Mouse (Mus musculus): ENCODE measurements around the gene Men1. TPM values are rescaled to one million over a fixed set of nuclear protein-coding genes. Genes with fewer than 3 reads are reported as not detected.

The Men1 gene
- polyA plus RNA-seq, 1 experiment from 2014 or later = 76.9 TPM

GRCm38 (mm10) chr19:6370175-6370574, 35.4 kb downstream of the Men1 start:
- Histone ChIP-seq H3K27me3 (ENCODE audit: control insufficient read depth, insufficient read depth, low read depth, low read length) (no peaks in the 10 kb centered on the region), H3K4me1 (replicated peaks; ENCODE audit: control insufficient read depth, insufficient read depth, low read length) (peaks cover 5% of the 10 kb centered on the region), H3K9me3 (ENCODE audit: control insufficient read depth, low read length) (no peaks in the 10 kb centered on the region), H3K4me2 (ENCODE audit: low read depth, low read length) (no peak overlapping the region), H3K4me3 (ENCODE audit: low read length) (no peak overlapping the region), H3K36me3 (ENCODE audit: control insufficient read depth, insufficient read depth, low read length) (peaks cover 62% of the 10 kb centered on the region), H3K9ac (ENCODE audit: low read length) (no peak overlapping the region), H3K27ac (ENCODE audit: low read length) (no peak overlapping the region)
- ATAC-seq (ENCODE audit: low read depth) = no peak
- WGBS = 79% methylated on average over 2 of the region's 2 CpGs

GRCm38 (mm10) chr19:6372433-6372832, 37.7 kb downstream of the Men1 start:
- WGBS = 73% methylated on average over 3 of the region's 3 CpGs
- ATAC-seq (ENCODE audit: low read depth) = no peak
- Histone ChIP-seq H3K4me2 (ENCODE audit: low read depth, low read length) (no peak overlapping the region), H3K4me3 (ENCODE audit: low read length) (no peak overlapping the region), H3K27ac (ENCODE audit: low read length) (no peak overlapping the region), H3K27me3 (ENCODE audit: control insufficient read depth, insufficient read depth, low read depth, low read length) (no peaks in the 10 kb centered on the region), H3K9ac (ENCODE audit: low read length) (no peak overlapping the region), H3K4me1 (replicated peaks; ENCODE audit: control insufficient read depth, insufficient read depth, low read length) (no peaks in the 10 kb centered on the region), H3K9me3 (ENCODE audit: control insufficient read depth, low read length) (no peaks in the 10 kb centered on the region), H3K36me3 (ENCODE audit: control insufficient read depth, insufficient read depth, low read length) (peaks cover 66% of the 10 kb centered on the region)

GRCm38 (mm10) chr19:6373539-6374400, 39.0 kb downstream of the Men1 start:
- Histone ChIP-seq H3K4me3 (ENCODE audit: low read length) (no peak overlapping the region), H3K4me2 (ENCODE audit: low read depth, low read length) (no peak overlapping the region), H3K4me1 (replicated peaks; ENCODE audit: control insufficient read depth, insufficient read depth, low read length) (no peaks in the 10 kb centered on the region), H3K27me3 (ENCODE audit: control insufficient read depth, insufficient read depth, low read depth, low read length) (no peaks in the 10 kb centered on the region), H3K36me3 (ENCODE audit: control insufficient read depth, insufficient read depth, low read length) (peaks cover 75% of the 10 kb centered on the region), H3K9ac (ENCODE audit: low read length) (no peak overlapping the region), H3K27ac (ENCODE audit: low read length) (no peak overlapping the region), H3K9me3 (ENCODE audit: control insufficient read depth, low read length) (no peaks in the 10 kb centered on the region)
- WGBS = 61% methylated on average over 12 of the region's 12 CpGs
- peak; percentile 32; the same call in 1 of the 2 replicates for ATAC-seq (ENCODE audit: low read depth)

GRCm38 (mm10) chr19:6374571-6374970, 39.8 kb downstream of the Men1 start:
- H3K9ac ChIP-seq (ENCODE audit: low read length) = no peak overlapping the region
- peaks cover 76% of the 10 kb centered on the region for H3K36me3 ChIP-seq (ENCODE audit: control insufficient read depth, insufficient read depth, low read length)
- no peaks in the 10 kb centered on the region for H3K9me3 ChIP-seq (ENCODE audit: control insufficient read depth, low read length)
- no peak overlapping the region for H3K4me3 ChIP-seq (ENCODE audit: low read length)
- no peaks in the 10 kb centered on the region for H3K27me3 ChIP-seq (ENCODE audit: control insufficient read depth, insufficient read depth, low read depth, low read length)
- WGBS = 97% methylated on average over 10 of the region's 10 CpGs
- H3K27ac ChIP-seq (ENCODE audit: low read length) = no peak overlapping the region
- no peak overlapping the region for H3K4me2 ChIP-seq (ENCODE audit: low read depth, low read length)
- ATAC-seq (ENCODE audit: low read depth) = no peak
- H3K4me1 ChIP-seq (replicated peaks; ENCODE audit: control insufficient read depth, insufficient read depth, low read length) = no peaks in the 10 kb centered on the region

- no peaks in the 10 kb centered on the region for H3K9me3 ChIP-seq (ENCODE audit: control insufficient read depth, low read length)
- no peaks in the 10 kb centered on the region for H3K4me1 ChIP-seq (replicated peaks; ENCODE audit: control insufficient read depth, insufficient read depth, low read length)
Observed at GRCm38 (mm10) chr19:6375423-6376254, 40.9 kb downstream of the Men1 start.

GRCm38 (mm10) chr19:6376255-6376564, 41.4 kb downstream of the Men1 start:
- no peaks in the 10 kb centered on the region for H3K9me3 ChIP-seq (ENCODE audit: control insufficient read depth, low read length)
- no peaks in the 10 kb centered on the region for H3K4me1 ChIP-seq (replicated peaks; ENCODE audit: control insufficient read depth, insufficient read depth, low read length)
- no peak for ATAC-seq (ENCODE audit: low read depth)
- 67% methylated on average over 14 of the region's 14 CpGs for WGBS
- no peaks in the 10 kb centered on the region for H3K27me3 ChIP-seq (ENCODE audit: control insufficient read depth, insufficient read depth, low read depth, low read length)
- H3K36me3 ChIP-seq (ENCODE audit: control insufficient read depth, insufficient read depth, low read length) = peaks cover 69% of the 10 kb centered on the region
- H3K9ac ChIP-seq (ENCODE audit: low read length) = no peak overlapping the region
- H3K27ac ChIP-seq (ENCODE audit: low read length) = no peak overlapping the region
- H3K4me2 ChIP-seq (ENCODE audit: low read depth, low read length) = no peak overlapping the region
- no peak overlapping the region for H3K4me3 ChIP-seq (ENCODE audit: low read length)

More at GRCm38 (mm10) chr19:6375423-6376254, 40.9 kb downstream of the Men1 start:
- H3K27me3 ChIP-seq (ENCODE audit: control insufficient read depth, insufficient read depth, low read depth, low read length) = no peaks in the 10 kb centered on the region
- H3K9ac ChIP-seq (ENCODE audit: low read length) = no peak overlapping the region
- no peak overlapping the region for H3K4me2 ChIP-seq (ENCODE audit: low read depth, low read length)
- peaks cover 73% of the 10 kb centered on the region for H3K36me3 ChIP-seq (ENCODE audit: control insufficient read depth, insufficient read depth, low read length)
- WGBS = 89% methylated on average over 41 of the region's 42 CpGs
- no peak for ATAC-seq (ENCODE audit: low read depth)
- no peak overlapping the region for H3K4me3 ChIP-seq (ENCODE audit: low read length)
- no peak overlapping the region for H3K27ac ChIP-seq (ENCODE audit: low read length)

- ATAC-seq (ENCODE audit: low read depth) = no peak
Observed at GRCm38 (mm10) chr19:6376643-6377042, 41.9 kb downstream of the Men1 start.

GRCm38 (mm10) chr19:6377327-6378040, 42.7 kb downstream of the Men1 start:
- Histone ChIP-seq H3K9me3 (ENCODE audit: control insufficient read depth, low read length) (no peaks in the 10 kb centered on the region), H3K4me2 (ENCODE audit: low read depth, low read length) (no peak overlapping the region), H3K4me3 (ENCODE audit: low read length) (no peak overlapping the region), H3K36me3 (ENCODE audit: control insufficient read depth, insufficient read depth, low read length) (peaks cover 59% of the 10 kb centered on the region), H3K27me3 (ENCODE audit: control insufficient read depth, insufficient read depth, low read depth, low read length) (no peaks in the 10 kb centered on the region), H3K4me1 (replicated peaks; ENCODE audit: control insufficient read depth, insufficient read depth, low read length) (no peaks in the 10 kb centered on the region), H3K9ac (ENCODE audit: low read length) (no peak overlapping the region), H3K27ac (ENCODE audit: low read length) (no peak overlapping the region)
- no peak for ATAC-seq (ENCODE audit: low read depth)
- WGBS = 79% methylated on average over 11 of the region's 11 CpGs

More at GRCm38 (mm10) chr19:6376643-6377042, 41.9 kb downstream of the Men1 start:
- peaks cover 66% of the 10 kb centered on the region for H3K36me3 ChIP-seq (ENCODE audit: control insufficient read depth, insufficient read depth, low read length)
- H3K9ac ChIP-seq (ENCODE audit: low read length) = no peak overlapping the region
- no peaks in the 10 kb centered on the region for H3K4me1 ChIP-seq (replicated peaks; ENCODE audit: control insufficient read depth, insufficient read depth, low read length)
- no peaks in the 10 kb centered on the region for H3K9me3 ChIP-seq (ENCODE audit: control insufficient read depth, low read length)
- H3K4me3 ChIP-seq (ENCODE audit: low read length) = no peak overlapping the region
- no peak overlapping the region for H3K27ac ChIP-seq (ENCODE audit: low read length)
- H3K4me2 ChIP-seq (ENCODE audit: low read depth, low read length) = no peak overlapping the region
- H3K27me3 ChIP-seq (ENCODE audit: control insufficient read depth, insufficient read depth, low read depth, low read length) = no peaks in the 10 kb centered on the region
- 61% methylated on average over 2 of the region's 2 CpGs for WGBS

Measured in lung, embryonic 16.5 days (tissue).